Mouse (Mus musculus) naive thymus-derived CD4-positive, alpha-beta T cell, adult 2 months (primary cell): ENCODE measurements around the gene A630001G21Rik.
"Not testable (repeated sequence)": the region's sequence is repeated elsewhere in the genome, so short reads cannot be mapped to it uniquely, and the experiment has no call there.

Experiments
- DNase-seq: peaks from one replicate; pipeline ENCODE4 v3.0.0-alpha.2; 2011; ENCODE audit warnings: low read depth

A630001G21Rik gene

GRCm38 (mm10) chr1:85778436-85778835 is at the start of gene A630001G21Rik:
TSS of gene A630001G21Rik (minus strand) at chr1:85778643.
- no peak for DNase-seq

GRCm38 (mm10) chr1:85827166-85827565 is 48.7 kb upstream of the A630001G21Rik start:
- DNase-seq, result no peak

- no peak for DNase-seq
Observed at GRCm38 (mm10) chr1:85824905-85825304, 46.5 kb upstream of the A630001G21Rik start.

- no peak for DNase-seq
Observed at GRCm38 (mm10) chr1:85822239-85822638, 43.8 kb upstream of the A630001G21Rik start.

- DNase-seq, result no peak
Observed at GRCm38 (mm10) chr1:85819695-85820094, 41.3 kb upstream of the A630001G21Rik start.

- DNase-seq, result no peak
Observed at GRCm38 (mm10) chr1:85818121-85818520, 39.7 kb upstream of the A630001G21Rik start.

- not testable (repeated sequence) for DNase-seq
Observed at GRCm38 (mm10) chr1:85814213-85814612, 35.8 kb upstream of the A630001G21Rik start.

GRCm38 (mm10) chr1:85810787-85811186 is 32.3 kb upstream of the A630001G21Rik start:
- no peak for DNase-seq

GRCm38 (mm10) chr1:85810343-85810742 is 31.9 kb upstream of the A630001G21Rik start:
- DNase-seq, result no peak

- no peak for DNase-seq
Observed at GRCm38 (mm10) chr1:85809256-85809655, 30.8 kb upstream of the A630001G21Rik start.

- no peak for DNase-seq
Observed at GRCm38 (mm10) chr1:85804551-85804950, 26.1 kb upstream of the A630001G21Rik start.

- no peak for DNase-seq
Observed at GRCm38 (mm10) chr1:85802517-85802916, 24.1 kb upstream of the A630001G21Rik start.

GRCm38 (mm10) chr1:85799776-85800175 is 21.3 kb upstream of the A630001G21Rik start:
- no peak for DNase-seq

- DNase-seq, result no peak
Observed at GRCm38 (mm10) chr1:85795196-85795595, 16.8 kb upstream of the A630001G21Rik start.

GRCm38 (mm10) chr1:85794106-85794771 is 15.8 kb upstream of the A630001G21Rik start:
- DNase-seq, result peak; percentile 71

GRCm38 (mm10) chr1:85793208-85794105 is 15.0 kb upstream of the A630001G21Rik start, which contains the start of gene Cab39:
TSS of gene Cab39 (plus strand) at chr1:85793441.
- peak; percentile 92 for DNase-seq

- DNase-seq, result no peak
Observed at GRCm38 (mm10) chr1:85791476-85791875, 13.0 kb upstream of the A630001G21Rik start.

GRCm38 (mm10) chr1:85790565-85790964 is 12.1 kb upstream of the A630001G21Rik start:
- DNase-seq, result no peak

- DNase-seq, result no peak
Observed at GRCm38 (mm10) chr1:85779428-85780180, 1.2 kb upstream of the A630001G21Rik start.

- DNase-seq, result no peak
Observed at GRCm38 (mm10) chr1:85779012-85779411, 569 bp upstream of the A630001G21Rik start.

GRCm38 (mm10) chr1:85776154-85776553 is 2.3 kb downstream of the A630001G21Rik start:
- no peak for DNase-seq

GRCm38 (mm10) chr1:85775136-85775535 is 3.3 kb downstream of the A630001G21Rik start:
- DNase-seq, result no peak
